ENCODE assay signal across 20 mouse cellular contexts in the genomic region with DNA sequence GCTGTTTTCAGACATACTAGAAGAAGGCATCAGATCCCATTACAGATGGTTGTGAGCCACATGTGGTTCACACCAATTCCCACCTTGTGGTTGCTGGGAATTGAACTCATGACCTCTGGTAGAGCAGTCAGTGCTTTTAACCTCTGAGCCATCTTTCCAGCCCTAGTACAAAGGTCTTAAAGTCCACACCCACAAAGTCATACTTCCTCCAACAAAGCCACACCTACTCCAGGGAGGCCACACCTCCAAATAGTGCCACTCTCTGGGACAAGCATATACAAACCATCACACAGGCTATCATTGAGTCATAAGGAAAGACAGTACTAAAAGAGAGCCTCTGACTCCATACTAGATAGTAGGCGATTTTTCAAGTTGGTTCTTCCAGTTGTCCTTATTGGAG. TPM values are rescaled to one million over a fixed set of nuclear protein-coding genes. Genes with fewer than 3 reads are reported as not detected.
A peak's percentile ranks its signal among the peaks of the same experiment; 100 is the strongest.
DNase-seq lines count a peak whose midpoint lies in the region; ATAC-seq lines count a peak whose summit lies in the region.
"Had no signal": no experiment of that assay in that cellular context is flagged by ENCODE, and none has a peak within 500 bp of the region (broad histone marks: within the 10 kb centered on the region; RNA-seq: fewer than 3 reads in every experiment).

No protein-coding gene starts in this region.

- H3K27me3 ChIP-seq in intestine, embryonic 15.5 days (replicated peaks): no peaks in the 10 kb centered on the region
- H3K27me3 ChIP-seq in intestine, embryonic 16.5 days (replicated peaks; ENCODE audit: control insufficient read depth, insufficient read depth, low read length): no peaks in the 10 kb centered on the region
- H3K27me3 ChIP-seq: embryonic facial prominence, embryonic 12.5 days; forebrain, embryonic 15.5 days; hindbrain, embryonic 12.5 days; Patski had no signal

- WGBS in intestine, embryonic 15.5 days: 89% methylated on average over 1 of the region's 1 CpGs
- 95% methylated on average over 1 of the region's 1 CpGs for WGBS in intestine, embryonic 16.5 days

- no peak overlapping the region for H3K27ac ChIP-seq in intestine, embryonic 15.5 days
- no peak overlapping the region for H3K27ac ChIP-seq in intestine, embryonic 16.5 days (ENCODE audit: low read length)
- H3K27ac ChIP-seq: embryonic facial prominence, embryonic 12.5 days; forebrain, embryonic 15.5 days; heart, embryonic 10.5 days; hindbrain, embryonic 12.5 days had no signal

- 0 out of 2 replicates have a peak, but pooled peaks have one; percentile 25 for ATAC-seq in intestine, embryonic 15.5 days
- ATAC-seq in intestine, embryonic 16.5 days: no peak
- ATAC-seq: forebrain, embryonic 15.5 days; hindbrain, embryonic 16.5 days; Patski had no signal

- H3K36me3 ChIP-seq in intestine, embryonic 15.5 days: no peaks in the 10 kb centered on the region
- no peaks in the 10 kb centered on the region for H3K36me3 ChIP-seq in intestine, embryonic 16.5 days (ENCODE audit: control insufficient read depth, insufficient read depth, low read length)
- H3K36me3 ChIP-seq: embryonic facial prominence, embryonic 12.5 days; forebrain, embryonic 15.5 days; heart, embryonic 10.5 days; hindbrain, embryonic 12.5 days had no signal

- no peak overlapping the region for H3K9ac ChIP-seq in intestine, embryonic 15.5 days
- no peak overlapping the region for H3K9ac ChIP-seq in intestine, embryonic 16.5 days (ENCODE audit: low read depth, low read length)
- H3K9ac ChIP-seq: embryonic facial prominence, embryonic 12.5 days; forebrain, embryonic 15.5 days; hindbrain, embryonic 12.5 days had no signal

- H3K9me3 ChIP-seq in intestine, embryonic 15.5 days: no peaks in the 10 kb centered on the region
- H3K9me3 ChIP-seq in intestine, embryonic 16.5 days (ENCODE audit: control insufficient read depth, low read length): no peaks in the 10 kb centered on the region
- H3K9me3 ChIP-seq: embryonic facial prominence, embryonic 12.5 days; forebrain, embryonic 15.5 days; heart, embryonic 10.5 days; hindbrain, embryonic 12.5 days had no signal

- no peak overlapping the region for H3K4me2 ChIP-seq in intestine, embryonic 15.5 days (replicated peaks)
- no peak overlapping the region for H3K4me2 ChIP-seq in intestine, embryonic 16.5 days (ENCODE audit: low read depth, low read length)
- H3K4me2 ChIP-seq: embryonic facial prominence, embryonic 12.5 days; forebrain, embryonic 15.5 days; hindbrain, embryonic 12.5 days had no signal

- no peaks in the 10 kb centered on the region for H3K4me1 ChIP-seq in intestine, embryonic 15.5 days (replicated peaks)
- H3K4me1 ChIP-seq in intestine, embryonic 16.5 days (ENCODE audit: control insufficient read depth, insufficient read depth, low read length): no peaks in the 10 kb centered on the region
- H3K4me1 ChIP-seq: embryonic facial prominence, embryonic 12.5 days; forebrain, embryonic 15.5 days; heart, embryonic 10.5 days had no signal

- no peak overlapping the region for H3K4me3 ChIP-seq in intestine, embryonic 15.5 days (replicated peaks)
- no peak overlapping the region for H3K4me3 ChIP-seq in intestine, embryonic 16.5 days (ENCODE audit: low read length)
- H3K4me3 ChIP-seq: embryonic facial prominence, embryonic 12.5 days; forebrain, embryonic 15.5 days; heart, embryonic 10.5 days; hindbrain, embryonic 12.5 days had no signal

- DNase-seq in ES-CJ7 (ENCODE audit: low read depth, low spot score): peak; percentile 7
- peak; percentile 12 for DNase-seq in induced T-regulatory cell, adult 2 months (ENCODE audit: low read depth)
- DNase-seq in embryo, embryonic 10 days (ENCODE audit: low spot score): no peak
- no peak for DNase-seq in gastrocnemius, postnatal 25 days
- DNase-seq in yolk sac, embryonic 10.5 days (ENCODE audit: low spot score): no peak
- DNase-seq: adrenal gland, postnatal 10 days; cerebellum, adult 11 months; cerebellum, adult 8-10 months; cerebellum, postnatal 14 days; gastrocnemius, postnatal 10 days; heart, postnatal 10 days; heart, postnatal 4 days had no signal

RNA-seq across cellular contexts. Expression of gene Siah2, which starts 10.1 kb away (rescaled TPM):
- 4.7 and 5.7 TPM in 2 replicates for polyA plus RNA-seq in intestine, embryonic 15.5 days (2015; fragmentation: Nextera tagmentation; extraction: Ambion mirVana)
- 1.9 and 3.9 TPM in 2 replicates for polyA plus RNA-seq in intestine, embryonic 16.5 days (2015; fragmentation: Nextera tagmentation; extraction: Ambion mirVana)
- 1 to 10 TPM; 9.0 to 9.5 TPM for total RNA-seq in gastrocnemius, postnatal 25 days (2021)

Comparison
In these comparisons a context has a peak if more than half of its experiments do, and no peak if none do; other contexts are left out.
1. DNase-seq: peak in ES-CJ7 (single experiment) and induced T-regulatory cell, adult 2 months (single experiment); none in embryo, embryonic 10 days (single experiment), gastrocnemius, postnatal 25 days (single experiment) and yolk sac, embryonic 10.5 days (single experiment).